Mouse (Mus musculus) heart, adult 9 months (tissue): ENCODE results near the gene Krt2.

Source experiments
- DNase-seq, 2 experiments: peaks; one replicate each; pipeline ENCODE4 v3.0.0; 2022; ENCODE audit warnings: low spot score in 2 of 2

The Krt2 gene

DNA sequence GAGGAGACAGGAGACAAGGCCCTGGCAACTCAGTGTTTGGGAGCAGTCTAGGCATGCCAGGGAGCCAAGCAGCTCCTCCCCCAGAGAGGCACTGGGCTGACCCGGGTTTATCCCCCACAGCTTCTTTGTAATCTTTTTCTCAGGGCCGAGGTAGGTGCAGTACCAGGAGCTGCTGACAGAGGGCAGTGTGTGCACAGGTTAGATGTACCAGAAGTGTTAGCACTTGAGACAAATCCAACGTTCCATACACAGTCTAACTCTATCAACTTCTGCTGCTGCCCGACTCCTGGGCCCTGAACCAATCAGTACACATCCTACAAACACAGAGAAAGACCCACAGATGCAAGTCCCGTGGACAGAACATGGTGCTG, 45.3 kb downstream of the Krt2 start:
- DNase-seq, result peak; percentile 58 to 81

DNA sequence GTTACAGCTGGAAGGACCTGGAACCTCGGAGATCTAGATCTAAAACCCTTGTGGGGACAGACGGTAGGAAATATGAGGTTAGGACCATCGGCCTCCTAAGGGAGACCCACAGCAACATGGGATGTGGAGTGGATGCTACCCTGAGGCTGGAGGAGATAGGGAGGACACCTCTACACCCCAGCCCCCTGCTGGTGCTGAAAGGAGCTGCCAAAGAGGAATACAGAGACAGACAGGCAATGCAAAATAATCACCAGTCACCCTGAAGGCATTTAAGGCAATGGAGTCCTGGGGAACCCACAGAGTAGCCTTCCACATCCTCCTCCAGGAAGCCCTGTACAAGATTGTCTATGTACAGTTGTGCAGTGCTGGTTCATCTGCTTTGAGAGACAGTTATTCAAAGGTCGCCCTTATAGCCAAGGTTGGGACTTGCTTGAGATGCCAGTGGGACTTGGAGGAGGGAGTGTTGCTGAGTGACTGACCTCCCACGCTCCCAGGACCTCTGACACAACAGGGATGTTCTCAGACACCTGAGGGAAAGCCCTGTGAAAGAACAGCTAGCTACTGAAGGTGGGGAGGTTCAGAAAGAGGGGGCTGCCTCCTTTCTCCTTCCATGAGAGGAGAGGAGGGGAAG, 45.8 kb downstream of the Krt2 start:
- DNase-seq, result no peak

DNA sequence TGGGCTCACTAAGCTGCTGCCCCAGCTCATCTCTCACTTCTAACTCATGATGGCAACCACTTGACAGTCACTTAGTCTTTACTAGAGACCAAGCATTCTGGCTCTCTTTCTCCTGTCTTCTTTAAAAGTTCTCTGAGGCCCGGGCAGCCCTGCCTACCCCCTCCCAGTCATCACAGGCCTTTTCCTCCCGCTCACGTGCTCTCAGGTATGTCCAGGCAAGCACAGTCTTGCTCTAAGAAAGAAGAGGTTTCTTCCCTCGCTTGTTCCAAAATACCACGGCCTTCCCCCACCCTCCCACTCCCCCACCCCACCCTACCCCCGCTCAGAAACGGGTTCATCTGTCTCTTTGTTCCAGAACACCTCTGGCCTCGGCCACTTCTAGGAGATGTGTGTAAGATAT, 47.7 kb downstream of the Krt2 start:
- no peak for DNase-seq
